Mouse (Mus musculus) cerebellum, adult 9-11 months (tissue): Measurements from ENCODE around the gene Fam131c.
A peak's percentile ranks its signal among the peaks of the same experiment; 100 is the strongest.

Source experiments
- DNase-seq: peaks from one replicate; pipeline ENCODE4 v3.0.0; 2022

Gene Fam131c

GRCm38 (mm10) chr4:141360846-141361245 is 7.2 kb upstream of the Fam131c start:
- no peak for DNase-seq

GRCm38 (mm10) chr4:141362937-141363548 is 5.0 kb upstream of the Fam131c start:
- DNase-seq: peak; percentile 53

DNA sequence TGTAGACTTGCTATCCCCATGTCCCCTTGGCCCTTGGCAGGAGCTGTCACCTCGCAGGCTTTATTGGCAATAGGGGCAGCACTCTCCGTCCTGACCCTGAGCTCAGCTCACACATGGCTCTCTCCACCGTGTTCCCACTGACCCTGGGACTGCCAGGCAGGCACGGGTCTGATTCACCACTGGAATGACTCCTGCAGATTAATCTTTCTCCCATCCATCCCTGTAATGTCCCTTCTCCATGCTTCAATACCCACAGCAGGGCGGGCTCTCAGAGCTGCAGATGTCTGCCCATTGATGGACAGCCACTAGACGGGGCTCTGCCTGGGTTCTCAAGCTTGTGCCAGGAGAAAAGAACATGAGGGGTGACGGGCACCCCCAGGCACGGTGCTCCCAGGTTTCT is 2.9 kb upstream of the Fam131c start:
- DNase-seq: no peak

DNA sequence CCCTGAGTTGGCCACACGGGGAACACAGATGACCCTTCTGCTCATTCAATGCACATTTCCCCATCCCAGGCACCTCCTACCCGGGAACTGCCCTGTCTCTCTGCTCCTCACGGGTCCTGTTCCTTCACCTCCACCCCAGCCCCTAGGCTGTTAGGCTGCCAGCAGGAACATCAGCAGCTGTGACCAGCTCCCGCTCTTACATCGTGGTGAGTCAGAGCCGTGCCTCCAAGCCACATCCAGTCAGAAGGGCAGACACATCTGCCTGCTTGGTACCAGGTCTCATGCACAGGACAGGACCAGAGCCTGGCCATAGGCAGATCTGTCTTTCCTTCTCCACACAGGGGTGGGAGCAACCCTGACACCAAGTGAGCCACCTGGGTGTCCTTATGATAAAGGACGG is 2.1 kb upstream of the Fam131c start:
- DNase-seq: no peak

GRCm38 (mm10) chr4:141372426-141372825 is 4.4 kb downstream of the Fam131c start:
- no peak for DNase-seq

DNA sequence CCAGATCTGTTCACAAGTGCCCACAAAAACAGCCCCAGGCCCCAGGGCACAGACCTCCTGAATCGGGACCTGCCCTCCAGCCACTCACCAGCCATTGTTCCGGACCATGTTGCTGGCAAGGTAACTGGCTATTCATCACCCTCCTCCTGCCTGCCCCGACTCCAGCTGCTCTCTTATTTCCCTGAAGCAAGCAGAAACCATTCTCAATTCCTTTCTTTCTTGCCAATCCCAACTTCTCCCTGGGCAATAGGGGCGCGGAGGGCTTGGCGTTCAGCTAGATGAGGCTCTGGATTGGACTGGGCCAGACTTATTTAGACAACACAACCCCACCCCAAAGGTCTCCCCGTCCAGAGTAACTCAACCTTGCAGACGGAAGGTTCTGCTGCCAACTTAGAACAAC is 11.7 kb downstream of the Fam131c start:
- DNase-seq: no peak

DNA sequence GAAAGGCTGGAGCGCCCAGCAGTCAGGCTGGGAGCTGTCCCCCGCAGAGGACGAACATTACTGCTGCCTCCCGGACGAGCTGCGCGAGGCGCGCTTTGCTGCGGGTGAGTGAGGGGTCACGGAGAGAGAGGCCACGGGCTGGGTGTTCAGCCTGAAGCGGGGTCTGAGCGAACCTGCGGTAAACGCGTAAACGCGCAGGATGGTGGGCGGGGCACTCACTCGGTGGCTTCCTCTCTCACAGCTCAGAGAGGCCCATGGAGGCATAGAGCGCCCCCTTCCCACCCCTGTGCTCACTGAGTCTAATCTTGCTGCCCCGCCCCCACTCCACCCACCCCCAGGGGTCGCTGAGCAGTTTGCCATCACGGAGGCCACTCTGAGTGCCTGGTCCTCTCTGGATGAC is 14.4 kb downstream of the Fam131c start:
- no peak for DNase-seq

- DNase-seq: peak; percentile 41
These were observed 17.3 kb downstream of the Fam131c start for GRCm38 (mm10) chr4:141385275-141385674.

DNA sequence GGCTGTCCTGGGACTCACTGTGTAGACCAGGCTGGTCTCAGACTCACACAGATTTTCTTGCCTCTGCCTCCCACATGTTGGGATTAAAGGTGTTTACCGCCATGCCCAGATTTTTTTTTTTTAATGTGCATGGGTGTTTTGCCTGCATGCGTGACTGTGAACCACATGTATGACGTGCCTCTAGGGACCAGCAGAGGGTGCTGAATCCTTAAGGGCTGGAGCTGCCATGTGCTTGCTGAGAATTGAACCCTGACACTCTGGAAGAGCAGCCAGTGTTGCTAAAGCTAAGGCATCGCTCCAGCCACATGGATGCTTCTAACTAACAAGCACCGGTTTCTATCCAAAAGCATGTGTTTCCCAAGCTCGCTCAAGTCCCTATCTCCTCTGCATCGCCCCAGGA is 18.1 kb downstream of the Fam131c start:
- no peak for DNase-seq

- peak; percentile 28 for DNase-seq
These were observed 19.2 kb downstream of the Fam131c start for GRCm38 (mm10) chr4:141387093-141387784.

- DNase-seq: no peak
These were observed 19.9 kb downstream of the Fam131c start for GRCm38 (mm10) chr4:141387933-141388332.

DNA sequence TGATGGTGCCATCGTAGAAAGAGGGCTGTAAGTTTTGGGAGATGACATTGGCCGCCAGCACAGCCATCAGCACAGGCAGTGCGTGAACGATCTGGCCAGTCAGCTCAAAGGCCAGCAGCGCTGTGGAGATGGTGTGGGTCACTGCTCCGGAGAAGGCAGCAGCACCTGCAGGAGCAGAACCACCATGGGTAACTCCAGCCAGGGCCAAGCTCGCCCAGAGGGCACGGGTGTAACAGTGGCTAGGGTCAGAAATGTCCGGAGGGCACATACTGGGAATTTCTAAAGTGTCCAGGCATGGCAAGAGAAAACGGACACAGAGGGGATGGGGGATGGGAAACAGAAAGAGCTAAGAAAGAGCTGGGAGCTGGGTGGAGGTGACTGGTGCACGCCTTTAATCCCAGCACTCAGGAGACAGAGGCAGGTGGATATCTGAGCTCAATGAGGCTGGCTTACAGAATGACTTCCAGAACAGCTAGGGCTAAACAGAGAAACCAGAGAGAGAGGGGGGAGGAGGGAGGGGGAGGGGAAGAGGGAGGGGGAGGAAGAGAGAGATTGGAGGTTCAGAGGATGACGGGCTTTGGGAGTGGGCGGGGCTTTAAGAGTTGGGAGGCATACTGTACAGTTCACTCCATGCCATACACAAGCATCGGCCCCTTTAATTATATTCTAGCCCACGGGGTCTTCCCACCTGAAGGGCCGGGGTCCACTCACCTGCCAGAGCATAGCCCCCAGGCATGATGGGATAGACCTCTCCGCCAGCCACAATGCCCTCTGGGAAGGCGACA is 21.5 kb downstream of the Fam131c start:
- DNase-seq: no peak

DNA sequence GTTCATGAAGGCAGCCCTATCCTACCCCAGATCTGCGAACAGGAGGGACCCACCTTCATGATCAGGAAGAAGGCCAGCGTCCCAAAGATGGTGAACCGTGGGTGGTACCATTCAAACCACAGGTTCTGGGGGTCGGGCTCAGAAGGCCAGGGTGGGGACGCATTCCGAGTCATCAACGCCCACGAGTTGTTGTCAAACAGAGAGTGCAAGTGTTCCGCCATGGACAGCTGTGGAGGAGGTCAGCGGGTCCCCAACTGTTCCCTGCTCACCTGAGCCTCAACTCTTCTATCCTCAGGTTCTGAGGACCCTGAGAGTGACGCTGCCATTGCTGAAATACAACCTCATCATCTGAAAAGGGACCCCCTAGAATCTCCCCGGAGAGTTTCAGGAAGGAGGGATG is 23.3 kb downstream of the Fam131c start:
- DNase-seq: no peak

- no peak for DNase-seq
These were observed 26.7 kb downstream of the Fam131c start for GRCm38 (mm10) chr4:141394751-141395150.

DNA sequence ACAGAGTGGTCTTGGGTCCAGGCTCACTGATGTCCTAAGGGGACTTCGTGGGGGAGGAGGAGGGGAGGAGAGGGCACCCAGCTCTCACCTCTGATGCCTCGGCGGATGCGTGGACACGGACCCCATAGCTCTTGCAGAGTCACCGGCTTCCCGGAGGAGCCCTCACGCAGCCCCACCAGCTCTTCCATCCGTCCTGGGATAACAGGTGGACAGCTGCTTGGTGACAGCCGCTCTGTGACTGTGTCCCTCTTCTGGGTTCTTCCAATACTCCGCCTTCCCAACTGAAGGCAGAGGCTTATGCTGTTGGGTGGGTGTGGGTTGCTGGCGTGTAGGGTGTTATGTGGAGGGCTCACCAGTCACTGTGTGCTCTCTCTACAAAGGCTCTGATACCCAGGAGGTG is 29.8 kb downstream of the Fam131c start:
- DNase-seq: no peak

GRCm38 (mm10) chr4:141398545-141398944 is 30.5 kb downstream of the Fam131c start, which contains the start of gene Clcnka:
Clcnka (minus strand) TSS chr4:141398724.
- DNase-seq: no peak

DNA sequence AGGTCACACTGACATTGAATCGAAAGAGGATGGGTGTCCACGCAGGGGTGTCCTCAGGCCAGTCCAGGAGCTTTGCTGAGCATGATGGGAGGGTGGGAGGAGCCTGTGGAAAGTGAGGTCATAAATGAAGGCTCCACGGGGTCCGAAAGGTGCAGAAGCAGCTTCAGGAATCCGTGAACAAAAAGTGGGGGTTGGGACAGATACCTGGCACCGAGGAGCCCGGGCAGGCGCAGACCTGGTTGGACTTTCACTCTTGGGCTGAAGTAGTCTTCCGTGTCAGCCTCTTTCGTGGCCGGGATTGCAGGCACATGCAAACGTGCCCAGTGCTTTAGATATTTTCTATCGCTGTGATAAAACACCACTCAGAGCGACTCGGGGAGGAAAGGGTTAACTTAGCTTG is 32.2 kb downstream of the Fam131c start:
- DNase-seq: no peak

DNA sequence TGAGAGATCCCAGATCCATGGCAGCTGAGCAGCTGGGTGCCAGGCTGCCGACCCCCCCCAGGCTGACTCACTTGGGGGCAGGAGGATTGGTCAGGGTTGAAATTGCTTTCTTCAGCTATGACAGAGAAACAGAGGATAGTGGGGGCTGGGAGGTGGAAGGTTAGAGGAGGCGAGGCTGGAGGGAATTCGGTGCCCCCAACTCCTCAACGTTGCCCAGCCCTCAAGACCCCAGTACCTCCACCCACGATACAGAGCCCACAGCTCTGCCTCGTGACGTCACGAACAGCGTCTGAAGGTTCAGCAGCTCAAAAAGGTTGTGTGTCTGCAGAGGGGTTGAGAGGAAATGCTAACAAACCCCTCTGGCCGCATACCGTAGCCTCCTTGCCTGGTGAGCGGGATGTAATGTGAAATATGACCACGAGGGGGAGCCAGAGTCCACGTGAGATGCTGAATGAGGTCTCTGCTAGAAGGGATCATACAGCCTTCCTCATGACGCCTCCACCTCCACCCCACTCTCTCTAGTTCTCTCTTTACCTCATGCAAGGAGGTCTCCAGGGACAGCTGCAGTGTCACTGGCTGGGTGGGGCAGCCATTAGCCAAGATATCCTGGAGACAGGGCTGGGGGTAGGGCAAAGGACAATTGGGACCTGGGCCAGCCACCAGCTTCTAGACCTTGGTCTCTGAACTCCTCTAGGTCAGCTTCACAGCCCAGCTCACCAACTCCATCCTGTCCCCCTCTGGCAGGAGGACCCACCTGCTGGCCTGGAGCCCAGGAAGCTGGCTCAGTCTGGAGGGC is 36.7 kb downstream of the Fam131c start:
- DNase-seq: peak; percentile 74

GRCm38 (mm10) chr4:141405314-141405622 is 37.2 kb downstream of the Fam131c start:
- DNase-seq: no peak

DNA sequence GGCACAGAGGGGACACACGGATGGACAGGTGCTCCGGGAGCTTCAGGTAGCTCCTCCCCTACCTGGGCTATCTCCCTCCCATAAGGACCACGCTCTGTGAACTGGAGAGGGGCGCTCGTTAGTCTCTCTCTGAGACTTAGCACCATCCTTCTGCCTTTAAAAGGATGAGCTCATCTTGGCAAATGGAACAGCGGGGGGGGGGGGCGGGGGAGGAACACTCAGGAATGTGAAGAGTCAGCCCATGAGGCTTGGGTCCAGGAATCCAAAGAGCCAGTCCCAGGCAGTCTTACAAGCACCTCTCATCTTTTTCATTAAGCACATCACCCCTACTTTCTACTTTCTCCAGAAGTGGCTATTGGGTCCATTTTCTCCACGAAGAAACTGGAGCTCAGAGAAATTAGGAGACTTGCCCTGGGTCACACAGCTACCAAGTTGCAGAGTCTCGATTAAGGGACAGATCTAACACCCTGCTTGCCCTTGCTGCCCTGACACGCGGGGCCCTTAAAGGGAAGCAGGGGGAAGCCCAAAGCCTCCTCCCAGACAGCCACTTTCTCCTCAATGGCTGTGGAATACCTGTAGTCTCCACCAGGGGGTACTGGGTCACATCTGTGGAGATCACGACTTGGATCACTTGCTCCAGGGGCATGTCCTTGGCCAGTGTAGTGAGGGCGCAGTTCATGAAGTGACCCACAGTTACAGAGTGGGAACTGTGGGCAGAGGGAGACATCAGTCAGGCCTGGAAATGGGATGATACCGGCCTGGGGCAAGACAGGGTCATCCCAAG is 38.7 kb downstream of the Fam131c start:
- DNase-seq: no peak

DNA sequence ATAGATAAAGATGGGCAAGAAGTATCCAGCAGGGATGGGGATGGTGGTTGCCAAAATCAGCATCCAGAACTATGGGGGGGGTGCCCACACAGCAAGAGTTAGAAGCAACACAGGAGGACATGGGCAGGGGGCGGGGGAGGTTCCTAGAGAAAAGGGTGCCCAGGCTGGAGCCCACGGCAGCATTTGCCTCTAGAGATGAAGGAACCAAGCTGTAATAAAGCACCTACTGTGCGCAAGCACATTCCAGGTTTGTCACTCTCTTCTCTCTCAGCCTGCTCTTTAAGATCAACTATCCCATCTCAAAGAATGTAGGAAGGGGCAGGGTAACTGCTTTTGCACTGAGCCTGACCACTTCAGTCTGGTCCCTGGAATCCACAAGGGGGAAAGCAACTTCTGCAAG is 40.6 kb downstream of the Fam131c start:
- DNase-seq: no peak

GRCm38 (mm10) chr4:141411430-141411992 is 43.5 kb downstream of the Fam131c start:
- no peak for DNase-seq
